Mouse (Mus musculus): Measurements from ENCODE around the gene Clca3a1.

- TF ChIP-seq POLR2A (IDR thresholded peaks at IDR 0.05; ENCODE audit: insufficient read depth, low read length) (no peak), CTCF (IDR thresholded peaks at IDR 0.05; ENCODE audit: low read depth, low read length) (no peak), EP300 (IDR thresholded peaks at IDR 0.05; ENCODE audit: insufficient read depth, low read depth, low read length) (no peak)
Observed at GRCm38 (mm10) chr3:144761454-144761853, 677 bp upstream of the Clca3a1 start.
